Mouse (Mus musculus) intestine, postnatal 0 days (tissue): ENCODE data around the gene Fbxw7. TPM values are rescaled to one million over a fixed set of nuclear protein-coding genes. Genes with fewer than 3 reads are reported as not detected.

Source experiments
- ATAC-seq: fragments of 200-750 bp; cut with Nextera tagmentation; 2 replicates; pipeline ENCODE4 v1.8.0; 2017; ENCODE audit warnings: mild to moderate bottlenecking, moderate TSS enrichment, moderate library complexity
- H3K27ac ChIP-seq: fragments of 300-500 bp; sonication (generic); 2 replicates; pipeline ENCODE4 v1.5.1; 2014; ENCODE audit warnings: mild to moderate bottlenecking, low read depth, low read length, moderate library complexity
- H3K27me3 ChIP-seq: fragments of 300-500 bp; sonication (generic); replicated peaks from 2 replicates; pipeline ENCODE4 v1.6.1; 2014; ENCODE audit warnings: low read length, mixed read lengths; ENCODE audit not compliant: control insufficient read depth, insufficient read depth
- H3K36me3 ChIP-seq: fragments of 300-500 bp; sonication (generic); 2 replicates; pipeline ENCODE4 v1.6.1; 2014; ENCODE audit warnings: mild to moderate bottlenecking, moderate library complexity; ENCODE audit not compliant: control insufficient read depth, insufficient read depth
- H3K4me1 ChIP-seq: fragments of 300-500 bp; sonication (generic); replicated peaks from 2 replicates; pipeline ENCODE4 v1.6.1; 2014; ENCODE audit warnings: antibody characterized with exemption, low read length, mixed read lengths; ENCODE audit not compliant: control insufficient read depth, insufficient read depth
- H3K4me2 ChIP-seq: fragments of 300-500 bp; sonication (generic); replicated peaks from 2 replicates; pipeline ENCODE4 v1.6.1; 2014; ENCODE audit warnings: low read depth, mild to moderate bottlenecking, moderate library complexity
- H3K4me3 ChIP-seq: fragments of 300-500 bp; sonication (generic); 2 replicates; pipeline ENCODE4 v1.5.1; 2014; ENCODE audit warnings: low read depth, low read length
- H3K9ac ChIP-seq: fragments of 300-500 bp; sonication (generic); 2 replicates; pipeline ENCODE4 v1.6.1; 2014; ENCODE audit warnings: mild to moderate bottlenecking, low read depth, low read length
- H3K9me3 ChIP-seq: fragments of 300-500 bp; sonication (generic); 2 replicates; pipeline ENCODE4 v1.6.1; 2016; ENCODE audit warnings: mixed run types; ENCODE audit not compliant: control insufficient read depth
- CTCF ChIP-seq: sonication (generic); IDR thresholded peaks from 2 replicates; pipeline ENCODE4 v1.5.1; 2016; ENCODE audit warnings: low read depth, mild to moderate bottlenecking, control low read depth, antibody characterized with exemption, moderate library complexity
- WGBS: fragments of 180-500 bp; shearing (Covaris S2); extraction: QIAGEN DNeasy Blood & Tissue Kit; methylation state at CpG from one replicate; pipeline ENCODE4 v1.1.7; 2014; 5-methylcytosine and 5-hydroxymethylcytosine counted together
- polyA plus RNA-seq: library from polyadenylated mRNA; unstranded; fragments of >200 nt; fragmentation: Nextera tagmentation; extraction: Ambion mirVana; gene quantifications from 2 replicates; pipeline ENCODE4 v1.2.1, GENCODE M21; 2015

Gene Fbxw7
- polyA plus RNA-seq, 1 experiment from 2014 or later = 5.7 TPM

DNA sequence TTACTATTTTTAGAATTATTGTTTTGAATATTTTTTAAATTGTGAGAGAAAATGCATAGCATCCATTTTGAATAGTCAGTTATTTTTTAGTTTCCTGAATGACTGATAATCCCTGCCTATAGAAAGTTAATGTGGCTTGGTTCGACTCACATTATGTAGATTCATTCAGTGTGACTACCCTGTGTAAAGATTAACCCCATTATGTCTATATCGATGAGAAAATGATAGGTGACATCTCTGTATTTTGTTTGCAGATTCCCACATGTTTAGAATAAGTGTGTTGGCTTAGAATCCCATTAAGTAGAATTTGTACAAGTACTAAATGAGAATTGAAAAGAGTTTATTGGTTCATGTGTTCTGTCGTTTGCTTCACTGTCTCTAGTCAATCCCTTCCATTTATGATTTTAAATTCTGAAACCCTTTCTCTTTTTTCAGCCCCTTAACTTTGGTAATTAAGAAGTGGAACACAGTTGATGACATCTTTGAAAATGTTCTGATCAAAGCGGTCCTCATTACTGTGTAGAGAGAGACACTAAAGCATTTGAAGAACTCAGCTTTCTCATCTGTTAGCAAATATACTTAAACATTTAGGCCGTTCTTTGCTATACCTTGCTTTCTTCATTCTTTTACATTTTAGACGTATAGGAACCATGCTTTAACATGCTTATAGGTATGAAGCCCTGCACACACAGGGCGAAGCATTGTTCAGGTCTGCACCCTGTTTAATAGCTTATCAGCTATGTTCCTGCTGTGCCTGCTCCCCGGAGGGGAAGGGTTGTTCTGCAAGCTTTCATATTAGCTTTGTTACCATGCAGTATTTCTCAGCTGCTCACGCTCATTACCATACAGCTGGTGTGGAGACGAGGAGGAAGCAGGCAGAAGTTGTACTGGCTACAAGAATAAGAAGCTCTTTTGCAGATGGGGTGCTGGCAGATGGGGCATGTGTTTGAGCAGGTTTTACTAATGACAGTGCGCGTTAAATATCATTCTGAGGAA lies 122.6 kb downstream of the Fbxw7 start:
- 57% methylated on average over 12 of the region's 12 CpGs for WGBS
- H3K36me3 ChIP-seq = no peaks in the 10 kb centered on the region

DNA sequence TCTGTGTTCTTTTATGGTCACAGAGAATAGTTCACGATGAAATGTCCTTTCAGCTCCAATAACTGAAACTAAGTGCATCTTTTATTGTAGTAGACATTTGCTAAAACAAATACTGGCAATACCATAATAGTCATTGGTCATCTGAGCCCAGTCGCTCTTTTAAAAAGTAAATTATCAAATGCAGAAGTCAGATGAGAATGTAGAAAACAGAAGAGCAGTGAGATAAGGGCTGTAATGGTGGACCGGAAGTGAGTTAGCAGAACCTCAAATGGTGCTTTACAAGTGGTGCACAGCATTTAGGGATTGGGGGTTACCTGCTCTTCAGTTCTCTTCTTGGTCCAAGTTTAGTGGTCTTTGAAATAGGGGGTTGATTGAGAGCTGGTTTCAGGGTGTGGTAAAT lies 129.9 kb downstream of the Fbxw7 start:
- H3K9me3 ChIP-seq = no peaks in the 10 kb centered on the region
- 83% methylated on average over 3 of the region's 3 CpGs for WGBS
- no peak for ATAC-seq

More for the DNA sequence above, 122.6 kb downstream of the Fbxw7 start:
- no peak overlapping the region for H3K27ac ChIP-seq
- no peak overlapping the region for H3K4me3 ChIP-seq
- no peak overlapping the region for H3K4me2 ChIP-seq
- no peaks in the 10 kb centered on the region for H3K27me3 ChIP-seq
- H3K4me1 ChIP-seq = no peaks in the 10 kb centered on the region
- H3K9me3 ChIP-seq = no peaks in the 10 kb centered on the region
- H3K9ac ChIP-seq = no peak overlapping the region
- ATAC-seq = peak; percentile 22; the same call in 1 of the 2 replicates
- TF ChIP-seq CTCF = no peak

DNA sequence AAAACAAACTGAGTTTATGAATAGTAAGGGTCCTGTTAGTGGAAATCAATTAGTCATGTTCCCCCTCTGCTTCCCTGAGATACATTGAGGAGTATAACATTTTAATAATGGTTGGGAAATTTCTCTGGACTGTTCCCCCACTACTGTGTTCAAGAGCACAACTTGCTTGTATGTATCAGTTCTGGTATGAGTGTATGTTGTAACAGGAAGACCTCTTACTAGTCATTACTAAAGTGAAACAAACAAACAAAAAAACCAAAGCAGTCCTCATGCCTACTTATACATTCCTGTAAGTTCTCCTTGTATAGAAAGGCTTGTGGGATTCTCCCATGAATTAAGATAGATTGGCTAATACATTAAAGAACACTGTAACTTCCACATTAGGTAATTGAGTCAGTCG lies 131.3 kb downstream of the Fbxw7 start:
- Histone ChIP-seq H3K9me3 (no peaks in the 10 kb centered on the region), H3K9ac (no peak overlapping the region), H3K4me1 (no peaks in the 10 kb centered on the region), H3K27me3 (no peaks in the 10 kb centered on the region), H3K4me2 (no peak overlapping the region), H3K27ac (no peak overlapping the region), H3K36me3 (no peaks in the 10 kb centered on the region), H3K4me3 (no peak overlapping the region)
- no peak for ATAC-seq
- 90% methylated on average over 1 of the region's 1 CpGs for WGBS
- no peak for TF ChIP-seq CTCF

More for the DNA sequence above, 129.9 kb downstream of the Fbxw7 start:
- H3K4me1 ChIP-seq = no peaks in the 10 kb centered on the region
- no peak for TF ChIP-seq CTCF
- H3K9ac ChIP-seq = no peak overlapping the region
- no peaks in the 10 kb centered on the region for H3K27me3 ChIP-seq
- no peak overlapping the region for H3K27ac ChIP-seq
- no peak overlapping the region for H3K4me2 ChIP-seq
- no peaks in the 10 kb centered on the region for H3K36me3 ChIP-seq
- H3K4me3 ChIP-seq = no peak overlapping the region

DNA sequence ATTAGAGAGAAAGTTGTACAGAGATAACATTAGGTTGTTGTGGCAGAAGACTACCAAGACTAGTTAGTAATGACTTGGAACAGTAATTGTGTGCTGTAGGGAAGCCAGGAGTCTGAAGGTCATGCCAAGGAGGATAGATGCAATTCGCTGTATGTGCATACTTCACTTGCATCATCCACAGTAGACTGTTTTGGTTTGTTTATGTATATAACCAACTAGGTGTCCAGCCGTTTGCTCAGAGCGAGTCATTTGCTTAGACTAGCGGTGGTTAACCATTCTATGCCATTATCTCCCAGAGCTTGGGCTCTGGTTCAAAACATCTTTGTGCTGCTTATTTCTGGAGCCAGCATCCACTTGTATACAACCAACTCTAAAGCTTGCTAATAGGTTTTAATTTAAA lies 134.3 kb downstream of the Fbxw7 start:
- Histone ChIP-seq H3K4me3 (no peak overlapping the region), H3K27me3 (no peaks in the 10 kb centered on the region), H3K9me3 (no peaks in the 10 kb centered on the region), H3K9ac (no peak overlapping the region), H3K36me3 (no peaks in the 10 kb centered on the region), H3K4me2 (no peak overlapping the region), H3K4me1 (no peaks in the 10 kb centered on the region), H3K27ac (no peak overlapping the region)
- 73% methylated on average over 4 of the region's 4 CpGs for WGBS
- no peak for TF ChIP-seq CTCF
- ATAC-seq = no peak

DNA sequence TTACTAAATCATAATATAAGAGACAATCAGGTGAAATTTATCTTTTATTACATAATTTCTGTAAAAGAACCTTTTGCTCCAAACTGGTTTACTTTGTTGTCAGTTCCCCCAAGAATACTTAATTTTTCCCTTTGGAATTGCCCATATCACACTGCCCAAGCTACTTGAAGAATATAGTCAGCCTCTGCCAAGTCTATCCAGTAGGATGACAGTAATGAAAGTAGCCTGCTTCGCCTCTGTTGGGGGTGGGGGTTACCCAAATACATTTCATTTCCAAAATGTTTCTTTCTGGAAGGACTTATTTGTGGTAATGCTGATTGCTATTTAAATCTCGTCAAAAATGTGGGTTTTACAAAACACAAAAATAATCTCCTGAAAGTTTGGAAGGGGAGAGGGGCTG lies 136.6 kb downstream of the Fbxw7 start:
- Histone ChIP-seq H3K27me3 (no peaks in the 10 kb centered on the region), H3K9me3 (no peaks in the 10 kb centered on the region), H3K36me3 (no peaks in the 10 kb centered on the region), H3K9ac (no peak overlapping the region), H3K4me1 (no peaks in the 10 kb centered on the region), H3K4me3 (peak overlapping the region; percentile 37), H3K4me2 (peak overlapping the region; percentile 63), H3K27ac (no peak overlapping the region)
- no peak for TF ChIP-seq CTCF
- 35% methylated on average over 2 of the region's 2 CpGs for WGBS
- ATAC-seq = no peak

DNA sequence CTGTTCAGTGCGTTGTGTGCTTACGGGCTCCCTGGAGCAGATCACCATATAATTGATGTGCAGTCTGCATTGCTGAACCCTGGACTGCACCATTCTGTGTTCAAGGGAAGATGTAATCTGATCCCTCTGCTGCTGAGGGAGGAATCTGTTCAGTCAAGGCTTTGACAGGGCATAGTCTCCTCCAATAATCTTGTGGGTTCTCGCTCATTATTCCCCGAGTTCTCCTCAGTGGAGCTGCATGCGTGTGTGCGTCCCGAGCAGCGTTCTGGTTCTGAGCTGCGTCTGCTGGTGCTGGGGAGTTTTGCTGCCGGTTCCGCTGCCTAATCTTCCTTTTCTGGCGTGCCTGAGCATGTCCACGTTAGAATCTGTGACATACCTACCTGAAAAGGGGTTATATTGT lies 137.1 kb downstream of the Fbxw7 start:
- no peaks in the 10 kb centered on the region for H3K36me3 ChIP-seq
- peak overlapping the region; percentile 37 for H3K4me3 ChIP-seq
- H3K4me1 ChIP-seq = no peaks in the 10 kb centered on the region
- WGBS = 13% methylated on average over 13 of the region's 13 CpGs
- H3K9me3 ChIP-seq = no peaks in the 10 kb centered on the region
- peak overlapping the region; percentile 63 for H3K4me2 ChIP-seq
- H3K27ac ChIP-seq = peak overlapping the region; percentile 50; the same call in 1 of the 2 replicates
- H3K9ac ChIP-seq = 0 out of 2 replicates have a peak overlapping the region, but pooled peaks have one; percentile 31
- TF ChIP-seq CTCF = no peak
- H3K27me3 ChIP-seq = no peaks in the 10 kb centered on the region
- peak; percentile 82 for ATAC-seq
